Mouse (Mus musculus) ES-Bruce4 (cell line): ENCODE measurements around the gene Nck1. TPM values are rescaled to one million over a fixed set of nuclear protein-coding genes. Genes with fewer than 3 reads are reported as not detected.

Experiments used
- H3K27ac ChIP-seq: 2 replicates; pipeline ENCODE4 v1.5.1; 2012; ENCODE audit warnings: low read length, inconsistent platforms; ENCODE audit not compliant: insufficient read depth
- H3K27me3 ChIP-seq: 2 replicates; pipeline ENCODE4 v1.6.1; 2012; ENCODE audit warnings: mild to moderate bottlenecking, low read length, inconsistent platforms; ENCODE audit not compliant: control insufficient read depth, poor library complexity, insufficient read depth, severe bottlenecking
- H3K36me3 ChIP-seq: 2 replicates; pipeline ENCODE4 v1.6.1; 2012; ENCODE audit warnings: inconsistent platforms, mild to moderate bottlenecking, low read length, moderate library complexity; ENCODE audit not compliant: control insufficient read depth, poor library complexity, insufficient read depth, severe bottlenecking
- H3K4me1 ChIP-seq: one replicate; pipeline ENCODE4 v1.8.1; 2011; ENCODE audit warnings: low read length; ENCODE audit not compliant: control insufficient read depth, insufficient read depth
- H3K4me3 ChIP-seq: 2 replicates; pipeline ENCODE4 v1.5.1; 2011; ENCODE audit warnings: low read depth, mild to moderate bottlenecking, low read length
- H3K9ac ChIP-seq: 2 replicates; pipeline ENCODE4 v1.6.1; 2012; ENCODE audit warnings: low read depth, mild to moderate bottlenecking, inconsistent platforms; ENCODE audit not compliant: poor library complexity, severe bottlenecking
- H3K9me3 ChIP-seq: replicated peaks from 2 replicates; pipeline ENCODE4 v1.6.1; 2012; ENCODE audit warnings: mild to moderate bottlenecking, low read length, inconsistent platforms; ENCODE audit not compliant: control insufficient read depth, poor library complexity, insufficient read depth, severe bottlenecking
- CTCF ChIP-seq: IDR thresholded peaks from one replicate; pipeline ENCODE4 v1.8.1; 2011; ENCODE audit warnings: low read depth, low read length
- EP300 ChIP-seq: IDR thresholded peaks from 2 replicates; pipeline ENCODE4 v1.6.1; 2011; ENCODE audit warnings: low read depth, low read length; ENCODE audit not compliant: insufficient read depth
- POLR2A ChIP-seq: IDR thresholded peaks from one replicate; pipeline ENCODE4 v1.8.1; 2011; ENCODE audit warnings: low read length; ENCODE audit not compliant: insufficient read depth
- polyA plus RNA-seq: library from polyadenylated mRNA; stranded (reverse); fragments of >200 nt; gene quantifications from 2 replicates; pipeline ENCODE4 v1.2.4, GENCODE M21; 2011; ENCODE audit warnings: low read depth; ENCODE audit not compliant: missing spikeins, insufficient read depth, insufficient read length

The Nck1 gene
- polyA plus RNA-seq, 1 experiment: 60.1 TPM

DNA sequence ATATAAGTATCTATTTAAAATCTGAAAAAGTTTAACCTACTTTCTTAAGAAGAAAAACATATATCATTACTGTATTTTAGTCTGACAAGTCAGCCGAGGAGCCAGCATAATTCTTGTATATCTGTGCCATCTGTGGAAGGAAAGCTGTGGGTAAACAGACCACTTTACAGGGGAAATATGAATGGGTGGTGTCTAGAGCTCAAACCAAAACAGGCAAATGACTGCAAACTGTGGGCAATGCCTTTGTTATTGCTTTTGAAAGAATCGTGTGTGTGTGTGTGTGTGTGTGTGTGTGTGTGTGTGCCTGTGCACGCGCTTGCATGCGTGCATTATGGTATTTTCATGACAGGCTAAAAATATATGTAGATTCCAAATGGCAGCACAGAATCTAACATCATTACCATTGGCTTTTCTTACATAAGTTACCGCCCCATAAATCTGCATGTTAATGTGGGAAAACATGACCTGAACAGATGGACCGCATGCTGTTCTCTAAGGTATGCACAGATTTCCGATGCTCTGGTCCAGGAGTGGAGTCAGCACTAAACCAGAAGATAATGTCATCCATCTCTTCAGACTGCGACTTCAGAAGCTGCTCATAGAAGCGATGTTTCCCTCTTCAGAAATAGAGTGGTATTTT, 14.4 kb upstream of the Nck1 start:
- H3K27ac ChIP-seq: no peak overlapping the region
- no peak overlapping the region for H3K9ac ChIP-seq
- no peaks in the 10 kb centered on the region for H3K9me3 ChIP-seq
- H3K36me3 ChIP-seq: no peaks in the 10 kb centered on the region
- H3K4me1 ChIP-seq: no peaks in the 10 kb centered on the region
- no peaks in the 10 kb centered on the region for H3K27me3 ChIP-seq
- no peak overlapping the region for H3K4me3 ChIP-seq
- no peak for TF ChIP-seq EP300
- no peak for TF ChIP-seq POLR2A
- TF ChIP-seq CTCF: no peak

DNA sequence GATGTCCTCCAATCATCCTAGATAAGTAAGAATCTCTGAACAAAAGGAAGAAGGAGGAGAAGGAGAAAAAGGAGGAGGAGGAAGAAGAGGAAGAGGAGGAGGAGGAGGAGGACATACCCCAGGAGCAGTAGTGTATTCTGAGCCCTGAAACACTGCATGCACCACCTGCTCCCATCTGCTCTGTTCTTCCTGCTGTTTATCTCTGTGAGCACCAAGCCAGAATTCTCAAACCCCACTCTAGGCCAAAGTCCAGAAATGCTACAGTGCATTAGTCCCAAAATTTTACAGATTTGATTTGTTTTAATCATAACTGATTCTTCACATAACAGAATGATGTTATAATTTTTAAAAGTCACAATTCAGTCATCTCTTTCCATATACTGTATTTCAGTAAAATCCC, 13.1 kb upstream of the Nck1 start:
- Histone ChIP-seq H3K9ac (no peak overlapping the region), H3K27me3 (no peaks in the 10 kb centered on the region), H3K9me3 (no peaks in the 10 kb centered on the region), H3K4me1 (no peaks in the 10 kb centered on the region), H3K27ac (no peak overlapping the region), H3K4me3 (no peak overlapping the region), H3K36me3 (no peaks in the 10 kb centered on the region)
- no peak for TF ChIP-seq EP300
- TF ChIP-seq CTCF: no peak
- no peak for TF ChIP-seq POLR2A

DNA sequence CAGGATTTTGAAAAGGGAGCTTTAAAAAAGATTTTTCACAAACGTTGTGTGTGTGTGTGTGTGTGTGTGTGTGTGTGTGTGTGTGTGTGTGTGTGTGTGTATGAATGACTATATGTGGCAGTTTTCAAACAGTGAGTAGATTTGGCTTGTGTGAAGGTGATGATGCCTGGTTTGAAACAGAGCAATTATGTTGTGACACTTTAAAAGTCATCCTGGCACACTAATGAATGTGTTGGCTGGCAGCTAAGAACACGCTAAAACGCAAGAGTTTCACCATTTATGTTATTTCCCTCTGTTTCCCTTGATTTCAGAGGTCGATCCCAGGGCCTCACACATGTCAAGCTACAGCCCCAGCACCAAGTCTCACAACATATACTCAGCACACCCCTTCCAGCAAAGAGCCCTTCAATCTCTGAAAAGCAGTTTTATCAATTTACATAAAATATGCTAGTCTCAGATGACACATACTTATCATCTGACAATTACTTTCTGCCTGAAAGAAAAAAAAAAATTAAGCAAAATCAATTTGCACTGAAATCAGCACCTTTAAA, 12.2 kb upstream of the Nck1 start:
- TF ChIP-seq POLR2A (no peak), CTCF (no peak), EP300 (no peak)
- no peaks in the 10 kb centered on the region for H3K4me1 ChIP-seq
- H3K9ac ChIP-seq: no peak overlapping the region
- H3K36me3 ChIP-seq: no peaks in the 10 kb centered on the region
- H3K9me3 ChIP-seq: no peaks in the 10 kb centered on the region
- H3K4me3 ChIP-seq: no peak overlapping the region
- no peaks in the 10 kb centered on the region for H3K27me3 ChIP-seq
- no peak overlapping the region for H3K27ac ChIP-seq

DNA sequence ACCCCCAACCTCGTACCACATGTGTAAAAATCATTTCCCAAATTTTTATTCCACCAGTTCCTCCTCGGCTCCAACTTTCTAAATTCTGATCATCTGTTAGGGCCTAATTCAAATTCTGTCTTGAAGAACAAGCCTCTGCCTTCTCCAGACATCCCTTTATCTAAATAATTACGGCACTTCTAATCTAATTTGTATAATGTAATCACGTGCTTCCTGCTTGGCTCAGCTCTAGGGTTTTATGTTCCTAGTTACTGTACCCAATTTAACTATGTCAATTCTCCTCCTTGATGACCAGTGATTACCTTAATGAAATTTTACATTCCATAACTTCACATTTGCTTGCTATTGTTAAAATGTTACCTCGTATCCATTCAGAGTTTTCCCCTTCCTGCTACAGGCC, 9.8 kb upstream of the Nck1 start:
- H3K4me3 ChIP-seq: no peak overlapping the region
- no peak overlapping the region for H3K27ac ChIP-seq
- no peaks in the 10 kb centered on the region for H3K36me3 ChIP-seq
- no peak overlapping the region for H3K9ac ChIP-seq
- H3K27me3 ChIP-seq: no peaks in the 10 kb centered on the region
- H3K4me1 ChIP-seq: no peaks in the 10 kb centered on the region
- TF ChIP-seq POLR2A (no peak), CTCF (no peak), EP300 (no peak)
- H3K9me3 ChIP-seq: no peaks in the 10 kb centered on the region

DNA sequence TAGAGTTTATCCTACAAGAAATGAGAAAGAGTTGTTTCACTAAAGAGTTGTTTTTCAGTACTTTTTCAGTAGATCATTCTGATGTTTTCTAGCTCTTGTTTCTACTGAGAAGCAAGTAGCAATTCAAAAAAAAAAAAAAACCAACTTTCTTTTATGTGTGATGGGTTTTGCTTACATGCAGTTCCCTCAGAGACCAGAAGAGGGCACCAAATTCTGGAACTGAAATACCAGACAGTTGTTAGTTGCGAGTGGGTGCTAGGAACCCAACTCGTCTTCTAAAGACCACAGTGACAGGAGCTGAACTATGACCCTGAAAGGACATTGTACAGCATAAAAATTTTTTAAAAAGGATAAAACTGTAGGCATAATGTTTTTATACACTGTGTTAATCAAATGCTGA, 2.4 kb upstream of the Nck1 start:
- no peak overlapping the region for H3K27ac ChIP-seq
- no peaks in the 10 kb centered on the region for H3K27me3 ChIP-seq
- H3K9ac ChIP-seq: no peak overlapping the region
- no peaks in the 10 kb centered on the region for H3K4me1 ChIP-seq
- H3K4me3 ChIP-seq: no peak overlapping the region
- H3K36me3 ChIP-seq: no peaks in the 10 kb centered on the region
- peaks cover 4% of the 10 kb centered on the region; the same call in 1 of the 2 replicates for H3K9me3 ChIP-seq
- TF ChIP-seq CTCF (no peak), POLR2A (no peak), EP300 (no peak)

DNA sequence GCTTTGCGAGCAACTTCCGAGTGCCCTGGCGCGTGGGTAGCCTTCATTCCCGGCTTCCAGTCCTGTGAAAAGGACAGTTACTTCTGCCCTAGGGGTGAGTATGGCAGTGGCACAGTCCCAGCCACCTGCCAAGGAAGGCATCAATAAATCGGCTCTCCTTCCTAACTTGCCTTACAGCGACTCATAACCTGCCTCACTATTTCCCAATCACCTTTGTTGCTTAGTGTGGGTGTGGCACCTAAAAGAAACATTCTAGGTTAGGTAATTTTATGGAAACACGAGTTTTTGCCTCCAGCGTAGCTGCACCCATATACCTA, 618 bp upstream of the Nck1 start:
- TF ChIP-seq CTCF: no peak
- no peaks in the 10 kb centered on the region for H3K36me3 ChIP-seq
- peak overlapping the region; percentile 86 for H3K4me3 ChIP-seq
- no peak overlapping the region for H3K27ac ChIP-seq
- H3K9ac ChIP-seq: peak overlapping the region; percentile 78
- peaks cover 4% of the 10 kb centered on the region; the same call in 1 of the 2 replicates for H3K9me3 ChIP-seq
- no peaks in the 10 kb centered on the region for H3K27me3 ChIP-seq
- no peaks in the 10 kb centered on the region for H3K4me1 ChIP-seq
